Mouse (Mus musculus): ENCODE results near the gene Slc1a2.

DNA sequence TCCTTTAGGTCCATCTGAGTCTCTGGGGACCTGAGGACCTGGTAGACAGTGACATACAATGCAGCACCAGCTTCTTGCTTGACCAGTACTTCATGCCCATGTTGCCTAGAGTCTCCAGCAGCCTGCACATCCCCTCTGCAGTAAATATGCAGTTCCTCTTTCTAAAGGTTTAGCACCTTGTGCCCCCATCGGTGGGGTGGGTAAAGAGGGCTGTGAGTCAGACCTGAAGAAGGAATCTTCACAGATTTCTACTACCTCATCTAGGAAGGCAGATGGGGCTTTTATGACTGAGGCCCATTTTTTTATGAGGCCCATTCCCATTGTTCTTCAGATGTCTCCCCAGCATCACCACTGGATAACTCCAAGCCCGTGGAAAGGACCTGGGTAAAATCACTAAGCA, 91.5 kb downstream of the Slc1a2 start:
- TF ChIP-seq CTCF (IDR thresholded peaks at IDR 0.05; ENCODE audit: extremely low read depth, insufficient read depth, insufficient read length, insufficient replicate concordance) = no peak
- no peak for TF ChIP-seq POLR2A (IDR thresholded peaks at IDR 0.05; ENCODE audit: low read depth, low read length)
